Comparison of ENCODE assay signal across 8 mouse cellular contexts in the genomic region with DNA sequence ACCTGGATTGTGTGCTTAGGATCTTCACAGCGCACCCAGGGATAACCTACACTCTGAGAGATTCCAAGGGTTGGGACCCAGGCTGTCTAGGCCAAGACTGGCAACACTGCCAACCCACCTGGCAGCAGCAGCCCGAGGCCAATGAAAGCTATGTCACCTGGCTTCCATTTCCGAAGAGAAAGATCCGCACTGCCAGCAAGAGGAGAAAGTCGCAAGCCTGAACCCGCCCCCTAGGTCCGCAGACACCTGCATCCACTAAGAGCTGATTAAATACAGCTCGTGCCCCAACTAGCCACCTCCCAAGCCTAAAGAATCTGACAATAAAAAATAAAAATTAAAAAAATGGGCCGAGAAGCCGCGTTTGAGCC. TPM values are rescaled to one million over a fixed set of nuclear protein-coding genes. Genes with fewer than 3 reads are reported as not detected.
DNase-seq lines count a peak whose midpoint lies in the region; ATAC-seq and TF ChIP-seq lines count a peak whose summit lies in the region.

No protein-coding gene starts in this region.

- H3K4me3 ChIP-seq in left cerebral cortex, adult 2 months: peak overlapping the region; percentile 88
- H3K4me3 ChIP-seq in bone marrow macrophage, adult 2 months (ENCODE audit: insufficient read depth, low read length): peak overlapping the region; percentile 93
- H3K4me3 ChIP-seq in forebrain, embryonic 12.5 days (replicated peaks): peak overlapping the region; percentile 86
- H3K4me3 ChIP-seq in kidney, postnatal 0 days (replicated peaks; ENCODE audit: low read depth, low read length): peak overlapping the region; percentile 76

- intact Hi-C loops in left cerebral cortex, adult 2 months (cut with DNase I): no loop called here
- intact Hi-C loops in left cerebral cortex, postnatal 36 days (cut with DNase I): loop anchor here (10.0 kb wide), 1 partner anchor 187 kb away; no protein-coding TSS in a partner anchor

- DNase-seq in left cerebral cortex, adult 2 months (ENCODE audit: extremely low spot score in 1 of 2, low spot score in 2 of 2): no peak
- DNase-seq in left cerebral cortex, postnatal 36 days (ENCODE audit: low spot score in 2 of 2): no peak
- DNase-seq in kidney, postnatal 0 days (ENCODE audit: low spot score): no peak
- DNase-seq in thymus, postnatal 25 days: peak; percentile 55
- DNase-seq in left cerebral cortex, adult 8-10 months (ENCODE audit: low spot score in 2 of 2): no peak

- TF ChIP-seq CTCF in left cerebral cortex, adult 2 months (IDR thresholded peaks at IDR 0.05): no peak
- TF ChIP-seq CTCF in bone marrow macrophage, adult 2 months (IDR thresholded peaks at IDR 0.05; ENCODE audit: low read depth, low read length): no peak
- no peak for TF ChIP-seq CTCF in kidney, postnatal 0 days (IDR thresholded peaks at IDR 0.05; ENCODE audit: low read depth)

- H3K9me3 ChIP-seq in forebrain, embryonic 12.5 days: no peaks in the 10 kb centered on the region
- no peaks in the 10 kb centered on the region for H3K9me3 ChIP-seq in kidney, postnatal 0 days (replicated peaks; ENCODE audit: low read length)

- H3K4me1 ChIP-seq in bone marrow macrophage, adult 2 months (ENCODE audit: control insufficient read depth, insufficient read depth, low read length): peaks cover 31% of the 10 kb centered on the region
- H3K4me1 ChIP-seq in forebrain, embryonic 12.5 days: peaks cover 21% of the 10 kb centered on the region
- peaks cover 15% of the 10 kb centered on the region; the same call in 1 of the 2 replicates for H3K4me1 ChIP-seq in kidney, postnatal 0 days (replicated peaks; ENCODE audit: insufficient read depth, low read length)

- peaks cover 14% of the 10 kb centered on the region for H3K36me3 ChIP-seq in forebrain, embryonic 12.5 days (replicated peaks)
- H3K36me3 ChIP-seq in kidney, postnatal 0 days (ENCODE audit: insufficient read depth, low read length): no peaks in the 10 kb centered on the region

- TF ChIP-seq POLR2A in bone marrow macrophage, adult 2 months (IDR thresholded peaks at IDR 0.05; ENCODE audit: borderline replicate concordance, low read depth, low read length): no peak

- H3K9ac ChIP-seq in forebrain, embryonic 12.5 days: peak overlapping the region; percentile 80
- H3K9ac ChIP-seq in kidney, postnatal 0 days (ENCODE audit: low read depth, low read length): peak overlapping the region; percentile 83

- ATAC-seq in forebrain, embryonic 12.5 days (ENCODE audit: low FRiP score): peak; percentile 4; the same call in 1 of the 2 replicates
- ATAC-seq in kidney, postnatal 0 days (replicated peaks; ENCODE audit: low FRiP score, low read depth): peak; percentile 9; the same call in 1 of the 2 replicates
- ATAC-seq in megakaryocyte-erythroid progenitor cell, adult 5-6 weeks (replicated peaks; ENCODE audit: low FRiP score, low TSS enrichment, poor library complexity, severe bottlenecking): peak; percentile 35

- peak overlapping the region; percentile 89 for H3K27ac ChIP-seq in left cerebral cortex, adult 2 months
- H3K27ac ChIP-seq in bone marrow macrophage, adult 2 months (ENCODE audit: insufficient read depth, low read depth, low read length): peak overlapping the region; percentile 67
- no peak overlapping the region; the same call in 1 of the 2 replicates for H3K27ac ChIP-seq in forebrain, embryonic 12.5 days
- H3K27ac ChIP-seq in kidney, postnatal 0 days: peak overlapping the region; percentile 72; the same call in 1 of the 2 replicates

- H3K27me3 ChIP-seq in forebrain, embryonic 12.5 days: no peaks in the 10 kb centered on the region
- H3K27me3 ChIP-seq in kidney, postnatal 0 days (ENCODE audit: insufficient read depth, low read length): no peaks in the 10 kb centered on the region

- H3K4me2 ChIP-seq in forebrain, embryonic 12.5 days: peak overlapping the region; percentile 79
- peak overlapping the region; percentile 73 for H3K4me2 ChIP-seq in kidney, postnatal 0 days (ENCODE audit: low read length)

- WGBS in forebrain, embryonic 12.5 days: 3% methylated on average over 11 of the region's 11 CpGs
- WGBS in kidney, postnatal 0 days: 4% methylated on average over 11 of the region's 11 CpGs

RNA-seq across cellular contexts. Expression of a gene that starts 0.5 kb away (rescaled TPM):
- 10 to 100 TPM; 40.3 to 41.6 TPM for total RNA-seq in left cerebral cortex, adult 2 months (2021)
- 10 to 100 TPM; 41.3 to 41.5 TPM for total RNA-seq in left cerebral cortex, postnatal 36 days (2021)
- 52.1 and 58.4 TPM in 2 replicates for polyA plus RNA-seq in bone marrow macrophage, adult 2 months (2012; ENCODE audit: insufficient read depth, insufficient read length, missing spikeins)
- polyA plus RNA-seq in forebrain, embryonic 12.5 days (2016; fragmentation: Nextera tagmentation; extraction: Ambion mirVana): 35.4 and 35.9 TPM in 2 replicates
- polyA plus RNA-seq in kidney, postnatal 0 days (2015; fragmentation: Nextera tagmentation; extraction: Ambion mirVana): 19.6 and 20.9 TPM in 2 replicates
- 9.5 and 30.7 TPM in 2 replicates for total RNA-seq in megakaryocyte-erythroid progenitor cell, adult 5-6 weeks (2014; fragmentation: Nextera tagmentation)
- 12.4 and 14.5 TPM in 2 replicates for total RNA-seq in megakaryocyte-erythroid progenitor cell, adult 5-6 weeks (2017)
- 10 to 100 TPM; 47.7 to 50.0 (median 49.9) TPM for total RNA-seq in left cerebral cortex, adult 8-10 months (2022)

RNA-seq across cellular contexts. Expression of a gene that starts 2.8 kb away (rescaled TPM):
- total RNA-seq in left cerebral cortex, adult 2 months (2021): 1 to 10 TPM; 6.7 to 8.1 TPM
- total RNA-seq in left cerebral cortex, postnatal 36 days (2021): 1 to 10 TPM; 4.9 to 9.4 TPM
- 63.5 and 67.8 TPM in 2 replicates for polyA plus RNA-seq in bone marrow macrophage, adult 2 months (2012; ENCODE audit: insufficient read depth, insufficient read length, missing spikeins)
- polyA plus RNA-seq in forebrain, embryonic 12.5 days (2016; fragmentation: Nextera tagmentation; extraction: Ambion mirVana): 39.6 and 45.2 TPM in 2 replicates
- polyA plus RNA-seq in kidney, postnatal 0 days (2015; fragmentation: Nextera tagmentation; extraction: Ambion mirVana): 33.4 and 37.2 TPM in 2 replicates
- total RNA-seq in megakaryocyte-erythroid progenitor cell, adult 5-6 weeks (2014; fragmentation: Nextera tagmentation): 37.3 and 45.8 TPM in 2 replicates
- 7.6 and 14.6 TPM in 2 replicates for total RNA-seq in megakaryocyte-erythroid progenitor cell, adult 5-6 weeks (2017)
- 1 to 10 TPM; 3.7 to 7.9 (median 5.2) TPM for total RNA-seq in left cerebral cortex, adult 8-10 months (2022)

RNA-seq across cellular contexts. Expression of a gene that starts 45.1 kb away (rescaled TPM):
- not detected for total RNA-seq in left cerebral cortex, adult 2 months (2021)
- not detected for total RNA-seq in left cerebral cortex, postnatal 36 days (2021)
- not detected in 2 replicates for polyA plus RNA-seq in bone marrow macrophage, adult 2 months (2012; ENCODE audit: insufficient read depth, insufficient read length, missing spikeins)
- polyA plus RNA-seq in forebrain, embryonic 12.5 days (2016; fragmentation: Nextera tagmentation; extraction: Ambion mirVana): not detected in 2 replicates
- not detected in 2 replicates for polyA plus RNA-seq in kidney, postnatal 0 days (2015; fragmentation: Nextera tagmentation; extraction: Ambion mirVana)
- total RNA-seq in megakaryocyte-erythroid progenitor cell, adult 5-6 weeks (2014; fragmentation: Nextera tagmentation): not detected in 2 replicates
- not detected in 2 replicates for total RNA-seq in megakaryocyte-erythroid progenitor cell, adult 5-6 weeks (2017)
- not detected for total RNA-seq in left cerebral cortex, adult 8-10 months (2022)
